18 mouse cellular contexts compared by ENCODE assay signal in genomic region chr9:32971421-32971820, GRCm38 (mm10).
DNase-seq lines count a peak whose midpoint lies in the region; ATAC-seq and TF ChIP-seq lines count a peak whose summit lies in the region.
"Had no signal": no experiment of that assay in that cellular context is flagged by ENCODE, and none has a peak within 500 bp of the region (broad histone marks: within the 10 kb centered on the region; RNA-seq: fewer than 3 reads in every experiment).

No protein-coding gene starts in this region.

- H3K4me3 ChIP-seq in heart, adult 2 months = no peak overlapping the region
- H3K4me3 ChIP-seq in limb, embryonic 15.5 days = no peak overlapping the region
- H3K4me3 ChIP-seq: heart, embryonic 13.5 days; hindbrain, embryonic 13.5 days; liver, embryonic 15.5 days; neural tube, embryonic 12.5 days had no signal

- H3K27ac ChIP-seq in heart, adult 2 months = peak overlapping the region; percentile 65
- H3K27ac ChIP-seq in limb, embryonic 15.5 days = peak overlapping the region; percentile 67
- H3K27ac ChIP-seq: heart, embryonic 13.5 days; hindbrain, embryonic 13.5 days; liver, embryonic 15.5 days; neural tube, embryonic 12.5 days had no signal

- intact Hi-C loops in heart, adult 2 months (cut with DNase I) = no loop called here
- intact Hi-C loops in heart, postnatal 25 days (cut with DNase I) = no loop called here
- intact Hi-C loops in gastrocnemius, postnatal 14 days (cut with DNase I; ENCODE audit: low total_unique reads) = no loop called here
- intact Hi-C loops in heart, postnatal 10 days (cut with DNase I) = no loop called here
- intact Hi-C loops in left cerebral cortex, postnatal 25 days (cut with DNase I) = no loop called here

- TF ChIP-seq CTCF in heart, adult 2 months (IDR thresholded peaks at IDR 0.05) = no peak

- H3K79me2 ChIP-seq in heart, adult 2 months (replicated peaks; ENCODE audit: control insufficient read depth, insufficient read depth, low read length) = no peaks in the 10 kb centered on the region

- 59% methylated on average over 5 of the region's 5 CpGs for WGBS in heart, adult 2 months
- 48% methylated on average over 5 of the region's 5 CpGs for WGBS in limb, embryonic 15.5 days

- ATAC-seq in limb, embryonic 15.5 days (ENCODE audit: insufficient number of reproducible peaks, low FRiP score, low TSS enrichment, low read depth) = no peak
- ATAC-seq: CD4-positive, CD25-positive, alpha-beta regulatory T cell, adult 4 months; forebrain, postnatal 0 days; midbrain, embryonic 16.5 days had no signal

- TF ChIP-seq EP300 in heart, adult 2 months (IDR thresholded peaks at IDR 0.05; ENCODE audit: insufficient read depth, low read depth, low read length) = no peak

- H3K9me3 ChIP-seq in limb, embryonic 15.5 days = no peaks in the 10 kb centered on the region
- H3K9me3 ChIP-seq: heart, embryonic 13.5 days; hindbrain, embryonic 13.5 days; liver, embryonic 15.5 days; neural tube, embryonic 12.5 days had no signal

- H3K27me3 ChIP-seq in heart, adult 2 months (ENCODE audit: control insufficient read depth, insufficient read depth, low read length) = no peaks in the 10 kb centered on the region
- no peaks in the 10 kb centered on the region for H3K27me3 ChIP-seq in limb, embryonic 15.5 days
- H3K27me3 ChIP-seq: heart, embryonic 13.5 days; hindbrain, embryonic 13.5 days; liver, embryonic 15.5 days; neural tube, embryonic 12.5 days had no signal

- H3K4me2 ChIP-seq in limb, embryonic 15.5 days = no peak overlapping the region
- H3K4me2 ChIP-seq: heart, embryonic 13.5 days; hindbrain, embryonic 13.5 days; liver, embryonic 15.5 days; neural tube, embryonic 12.5 days had no signal

- no peaks in the 10 kb centered on the region for H3K36me3 ChIP-seq in heart, adult 2 months (ENCODE audit: control insufficient read depth, insufficient read depth, low read length)
- H3K36me3 ChIP-seq in limb, embryonic 15.5 days = no peaks in the 10 kb centered on the region
- H3K36me3 ChIP-seq: heart, embryonic 13.5 days; hindbrain, embryonic 13.5 days; liver, embryonic 15.5 days; neural tube, embryonic 12.5 days had no signal

- peak in 1 of 2 experiments; percentile 51 for DNase-seq in heart, adult 2 months
- no peak for DNase-seq in heart, postnatal 25 days (ENCODE audit: low spot score)
- peak; percentile 10 for DNase-seq in gastrocnemius, postnatal 14 days
- DNase-seq in heart, postnatal 10 days = peak; percentile 50 to 62
- DNase-seq in urinary bladder, postnatal 36 days (ENCODE audit: low spot score in 2 of 2) = no peak
- no peak for DNase-seq in left cerebral cortex, postnatal 25 days (ENCODE audit: low spot score in 2 of 2)
- DNase-seq: adrenal gland, postnatal 25 days; forebrain, postnatal 0 days; kidney, adult 2 months; kidney, postnatal 36 days; right cerebral cortex, postnatal 25 days had no signal

- no peak for TF ChIP-seq POLR2A in heart, adult 2 months (IDR thresholded peaks at IDR 0.05; ENCODE audit: insufficient read depth, low read depth, low read length)

- no peak overlapping the region for H3K9ac ChIP-seq in heart, adult 2 months (ENCODE audit: low read depth, low read length)
- no peak overlapping the region for H3K9ac ChIP-seq in limb, embryonic 15.5 days
- H3K9ac ChIP-seq: forebrain, postnatal 0 days; heart, embryonic 13.5 days; hindbrain, embryonic 13.5 days; liver, embryonic 15.5 days; neural tube, embryonic 12.5 days had no signal

- H3K4me1 ChIP-seq in heart, adult 2 months (ENCODE audit: control insufficient read depth, insufficient read depth, low read length) = no peaks in the 10 kb centered on the region
- H3K4me1 ChIP-seq in limb, embryonic 15.5 days = peaks cover 19% of the 10 kb centered on the region
- H3K4me1 ChIP-seq: liver, embryonic 15.5 days had no signal

Comparison
In these comparisons a context has a peak if more than half of its experiments do, and no peak if none do; other contexts are left out.
1. DNase-seq: peak in gastrocnemius, postnatal 14 days (single experiment) and heart, postnatal 10 days (2 of 2); none in heart, postnatal 25 days (single experiment), urinary bladder, postnatal 36 days (0 of 2) and left cerebral cortex, postnatal 25 days (0 of 2).